Mouse (Mus musculus) C2C12 (cell line): Measurements from ENCODE around the gene Col9a3. TPM values are rescaled to one million over a fixed set of nuclear protein-coding genes. Genes with fewer than 3 reads are reported as not detected.

Source experiments
- H3K27me3 ChIP-seq: one replicate; pipeline ENCODE4 v1.6.1; 2011; ENCODE audit not compliant: control insufficient read depth, insufficient read depth, insufficient read length
- H3K36me3 ChIP-seq: one replicate; pipeline ENCODE4 v1.6.1; 2011; ENCODE audit not compliant: control insufficient read depth, insufficient read depth
- H3K4me3 ChIP-seq: one replicate; pipeline ENCODE4 v1.5.1; 2011; ENCODE audit warnings: mild to moderate bottlenecking, control low read depth; ENCODE audit not compliant: poor library complexity, insufficient read depth, severe bottlenecking
- H3K79me2 ChIP-seq: one replicate; pipeline ENCODE4 v1.6.1; 2011; ENCODE audit not compliant: control insufficient read depth, insufficient read depth
- H3K79me3 ChIP-seq: one replicate; pipeline ENCODE4 v1.6.1; 2011; ENCODE audit warnings: low read depth, control low read depth
- H3ac ChIP-seq: one replicate; pipeline ENCODE3; 2011; ENCODE audit warnings: low read depth; ENCODE audit not compliant: control insufficient read depth, insufficient read length
- CEBPB ChIP-seq: IDR thresholded peaks from one replicate; pipeline ENCODE4 v1.6.1; 2011; ENCODE audit warnings: low read depth, mild to moderate bottlenecking, control low read depth, moderate library complexity
- CTCF ChIP-seq: IDR thresholded peaks from one replicate; pipeline ENCODE4 v1.5.1; 2011; ENCODE audit not compliant: control insufficient read depth, insufficient read depth, insufficient read length
- FOSL1 ChIP-seq: IDR thresholded peaks from one replicate; pipeline ENCODE4 v1.8.0; 2011; ENCODE audit warnings: mild to moderate bottlenecking, low read length; ENCODE audit not compliant: poor library complexity, insufficient read depth, severe bottlenecking
- MAX ChIP-seq: IDR thresholded peaks from one replicate; pipeline ENCODE4 v1.6.1; 2011; ENCODE audit warnings: mild to moderate bottlenecking, control low read depth
- MYOD1 ChIP-seq: IDR thresholded peaks from one replicate; pipeline ENCODE4 v1.6.1; 2011; ENCODE audit warnings: low read depth; ENCODE audit not compliant: control insufficient read depth, insufficient read length
- MYOG ChIP-seq: IDR thresholded peaks from one replicate; pipeline ENCODE4 v1.6.1; 2011; ENCODE audit not compliant: control insufficient read depth, insufficient read length; ENCODE audit errors: extremely low read depth
- USF1 ChIP-seq: IDR thresholded peaks from one replicate; pipeline ENCODE4 v1.6.1; 2011; ENCODE audit warnings: low read depth, mild to moderate bottlenecking, control low read depth, moderate library complexity
- polyA plus RNA-seq: library from polyadenylated mRNA; unstranded; fragments of >200 nt; fragmentation: generic; extraction: Trizol; gene quantifications from one replicate; pipeline ENCODE4 v1.2.1, GENCODE M21; 2012; ENCODE audit warnings: missing spikeins

The Col9a3 gene
- polyA plus RNA-seq, 1 experiment = 0.21 TPM

- Histone ChIP-seq H3K4me3 (no peak overlapping the region), H3K79me3 (no peaks in the 10 kb centered on the region), H3K79me2 (no peaks in the 10 kb centered on the region), H3K36me3 (no peaks in the 10 kb centered on the region), H3K27me3 (no peaks in the 10 kb centered on the region), H3ac (no peak overlapping the region)
- TF ChIP-seq MYOD1 (no peak), USF1 (no peak), MYOG (no peak), CEBPB (no peak), CTCF (no peak), FOSL1 (no peak), MAX (no peak)
Observed at GRCm38 (mm10) chr2:180600569-180601021, 3.0 kb downstream of the Col9a3 start.

DNA sequence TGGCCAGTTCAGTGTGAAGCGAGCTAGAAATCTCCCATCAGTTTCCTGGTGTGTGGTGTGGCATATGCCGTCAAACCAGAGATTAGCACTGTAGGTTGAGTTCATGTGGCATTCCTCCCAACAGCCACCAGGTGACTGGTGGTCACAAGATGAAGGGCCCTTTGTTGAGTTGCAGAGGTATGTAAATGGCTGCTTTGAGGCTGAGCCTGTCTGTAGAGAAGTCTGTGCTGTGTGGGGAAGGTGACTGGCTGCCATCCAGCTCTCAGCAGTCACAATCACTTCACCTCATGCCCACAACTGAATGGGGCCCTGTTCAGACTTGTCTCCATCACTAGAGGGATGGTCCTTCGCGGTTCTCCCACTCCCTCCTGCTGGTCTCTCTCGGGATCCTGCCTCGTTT is 7.2 kb downstream of the Col9a3 start:
- no peak for TF ChIP-seq FOSL1
- TF ChIP-seq MYOG = no peak
- no peak for TF ChIP-seq CEBPB
- no peak for TF ChIP-seq USF1
- TF ChIP-seq MYOD1 = no peak
- TF ChIP-seq CTCF = no peak
- TF ChIP-seq MAX = no peak
- H3K36me3 ChIP-seq = no peaks in the 10 kb centered on the region
- no peaks in the 10 kb centered on the region for H3K79me3 ChIP-seq
- H3K4me3 ChIP-seq = no peak overlapping the region
- no peaks in the 10 kb centered on the region for H3K79me2 ChIP-seq
- peaks cover 27% of the 10 kb centered on the region for H3K27me3 ChIP-seq
- H3ac ChIP-seq = no peak overlapping the region

GRCm38 (mm10) chr2:180610283-180610682 is 12.7 kb downstream of the Col9a3 start:
- Histone ChIP-seq H3K79me2 (no peaks in the 10 kb centered on the region), H3K36me3 (no peaks in the 10 kb centered on the region), H3ac (no peak overlapping the region), H3K27me3 (peaks cover 49% of the 10 kb centered on the region), H3K4me3 (no peak overlapping the region), H3K79me3 (no peaks in the 10 kb centered on the region)
- TF ChIP-seq USF1 = no peak
- TF ChIP-seq CEBPB = no peak
- TF ChIP-seq FOSL1 = no peak
- no peak for TF ChIP-seq MYOD1
- TF ChIP-seq CTCF = no peak
- TF ChIP-seq MYOG = no peak
- no peak for TF ChIP-seq MAX

- H3ac ChIP-seq = no peak overlapping the region
- TF ChIP-seq MYOD1 (no peak), MYOG (no peak), MAX (no peak), FOSL1 (no peak), CEBPB (no peak), USF1 (no peak), CTCF (no peak)
- no peaks in the 10 kb centered on the region for H3K36me3 ChIP-seq
- peaks cover 58% of the 10 kb centered on the region for H3K27me3 ChIP-seq
- no peaks in the 10 kb centered on the region for H3K79me3 ChIP-seq
- H3K4me3 ChIP-seq = no peak overlapping the region
- no peaks in the 10 kb centered on the region for H3K79me2 ChIP-seq
Observed at GRCm38 (mm10) chr2:180611882-180612281, 14.3 kb downstream of the Col9a3 start.

GRCm38 (mm10) chr2:180641576-180642554 is 44.3 kb downstream of the Col9a3 start:
- Histone ChIP-seq H3K27me3 (peaks cover 25% of the 10 kb centered on the region), H3ac (no peak overlapping the region), H3K4me3 (no peak overlapping the region), H3K79me3 (no peaks in the 10 kb centered on the region), H3K36me3 (no peaks in the 10 kb centered on the region), H3K79me2 (no peaks in the 10 kb centered on the region)
- TF ChIP-seq MYOD1 = no peak
- TF ChIP-seq USF1 = no peak
- no peak for TF ChIP-seq MYOG
- TF ChIP-seq CTCF = no peak
- TF ChIP-seq CEBPB = no peak
- no peak for TF ChIP-seq MAX
- no peak for TF ChIP-seq FOSL1
